Mouse (Mus musculus): ENCODE results near the gene Matn1. TPM values are rescaled to one million over a fixed set of nuclear protein-coding genes. Genes with fewer than 3 reads are reported as not detected.

The Matn1 gene
- polyA plus RNA-seq, 1 experiment from 2014 or later, result 0.05 TPM

GRCm38 (mm10) chr4:130959678-130960077 lies 15.5 kb downstream of the Matn1 start:
- DNase-seq (ENCODE audit: low spot score) (no peak), ATAC-seq (ENCODE audit: low FRiP score, low TSS enrichment) (no peak)
- Histone ChIP-seq H3K36me3 (ENCODE audit: control insufficient read depth, insufficient read depth, low read length) (no peaks in the 10 kb centered on the region), H3K9ac (ENCODE audit: low read length) (no peak overlapping the region), H3K4me2 (replicated peaks; ENCODE audit: low read depth) (no peak overlapping the region), H3K27me3 (ENCODE audit: control insufficient read depth, insufficient read depth, low read length) (no peaks in the 10 kb centered on the region), H3K4me1 (replicated peaks; ENCODE audit: control insufficient read depth, insufficient read depth) (no peaks in the 10 kb centered on the region), H3K27ac (replicated peaks) (no peak overlapping the region), H3K4me3 (ENCODE audit: low read depth, low read length) (no peak overlapping the region), H3K9me3 (ENCODE audit: control insufficient read depth, low read length) (no peaks in the 10 kb centered on the region)
- WGBS, result 54% methylated on average over 6 of the region's 6 CpGs
- no peak for TF ChIP-seq CTCF (IDR thresholded peaks at IDR 0.05; ENCODE audit: low read depth)
- no peak for TF ChIP-seq EP300 (optimal IDR thresholded peaks at IDR 0.05)

GRCm38 (mm10) chr4:130960118-130960734 lies 16.0 kb downstream of the Matn1 start:
- WGBS, result 23% methylated on average over 9 of the region's 9 CpGs
- ATAC-seq (ENCODE audit: low FRiP score, low TSS enrichment), result peak; percentile 48; the same call in 1 of the 2 replicates

GRCm38 (mm10) chr4:130971278-130971677 lies 27.1 kb downstream of the Matn1 start:
- Histone ChIP-seq H3K9me3 (ENCODE audit: control insufficient read depth, low read length) (no peaks in the 10 kb centered on the region), H3K27me3 (ENCODE audit: control insufficient read depth, insufficient read depth, low read length) (no peaks in the 10 kb centered on the region), H3K27ac (replicated peaks) (no peak overlapping the region), H3K4me2 (replicated peaks; ENCODE audit: low read depth) (no peak overlapping the region), H3K9ac (ENCODE audit: low read length) (no peak overlapping the region), H3K4me1 (replicated peaks; ENCODE audit: control insufficient read depth, insufficient read depth) (no peaks in the 10 kb centered on the region), H3K4me3 (ENCODE audit: low read depth, low read length) (no peak overlapping the region), H3K36me3 (ENCODE audit: control insufficient read depth, insufficient read depth, low read length) (no peaks in the 10 kb centered on the region)
- 93% methylated on average over 1 of the region's 1 CpGs for WGBS
- TF ChIP-seq CTCF (IDR thresholded peaks at IDR 0.05; ENCODE audit: low read depth) (no peak), EP300 (optimal IDR thresholded peaks at IDR 0.05) (no peak)
- DNase-seq (ENCODE audit: low spot score), result no peak
- ATAC-seq (ENCODE audit: low FRiP score, low TSS enrichment), result no peak

More at GRCm38 (mm10) chr4:130960118-130960734, 16.0 kb downstream of the Matn1 start:
- Histone ChIP-seq H3K4me3 (ENCODE audit: low read depth, low read length) (no peak overlapping the region), H3K36me3 (ENCODE audit: control insufficient read depth, insufficient read depth, low read length) (no peaks in the 10 kb centered on the region), H3K4me1 (replicated peaks; ENCODE audit: control insufficient read depth, insufficient read depth) (no peaks in the 10 kb centered on the region), H3K4me2 (replicated peaks; ENCODE audit: low read depth) (no peak overlapping the region), H3K9ac (ENCODE audit: low read length) (no peak overlapping the region), H3K9me3 (ENCODE audit: control insufficient read depth, low read length) (no peaks in the 10 kb centered on the region), H3K27ac (replicated peaks) (no peak overlapping the region), H3K27me3 (ENCODE audit: control insufficient read depth, insufficient read depth, low read length) (no peaks in the 10 kb centered on the region)
- no peak for TF ChIP-seq EP300 (optimal IDR thresholded peaks at IDR 0.05)
- peak; percentile 97 for TF ChIP-seq CTCF (IDR thresholded peaks at IDR 0.05; ENCODE audit: low read depth)
- peak; percentile 81 for DNase-seq (ENCODE audit: low spot score)

GRCm38 (mm10) chr4:130972421-130972829 lies 28.2 kb downstream of the Matn1 start:
- H3K9ac ChIP-seq (ENCODE audit: low read length), result no peak overlapping the region
- no peak for ATAC-seq (ENCODE audit: low FRiP score, low TSS enrichment)
- 71% methylated on average over 5 of the region's 5 CpGs for WGBS

GRCm38 (mm10) chr4:130973332-130974263 lies 29.4 kb downstream of the Matn1 start:
- H3K27me3 ChIP-seq (ENCODE audit: control insufficient read depth, insufficient read depth, low read length), result no peaks in the 10 kb centered on the region
- H3K9me3 ChIP-seq (ENCODE audit: control insufficient read depth, low read length), result no peaks in the 10 kb centered on the region

More at GRCm38 (mm10) chr4:130972421-130972829, 28.2 kb downstream of the Matn1 start:
- no peaks in the 10 kb centered on the region for H3K9me3 ChIP-seq (ENCODE audit: control insufficient read depth, low read length)
- H3K4me3 ChIP-seq (ENCODE audit: low read depth, low read length), result no peak overlapping the region
- DNase-seq (ENCODE audit: low spot score), result no peak
- no peaks in the 10 kb centered on the region for H3K36me3 ChIP-seq (ENCODE audit: control insufficient read depth, insufficient read depth, low read length)
- H3K27ac ChIP-seq (replicated peaks), result no peak overlapping the region
- no peaks in the 10 kb centered on the region for H3K27me3 ChIP-seq (ENCODE audit: control insufficient read depth, insufficient read depth, low read length)
- TF ChIP-seq EP300 (optimal IDR thresholded peaks at IDR 0.05) (no peak), CTCF (IDR thresholded peaks at IDR 0.05; ENCODE audit: low read depth) (no peak)
- no peak overlapping the region for H3K4me2 ChIP-seq (replicated peaks; ENCODE audit: low read depth)
- no peaks in the 10 kb centered on the region for H3K4me1 ChIP-seq (replicated peaks; ENCODE audit: control insufficient read depth, insufficient read depth)

More at GRCm38 (mm10) chr4:130973332-130974263, 29.4 kb downstream of the Matn1 start:
- ATAC-seq (ENCODE audit: low FRiP score, low TSS enrichment) (no peak), DNase-seq (ENCODE audit: low spot score) (no peak)
- H3K36me3 ChIP-seq (ENCODE audit: control insufficient read depth, insufficient read depth, low read length), result no peaks in the 10 kb centered on the region
- no peak overlapping the region for H3K9ac ChIP-seq (ENCODE audit: low read length)
- H3K4me2 ChIP-seq (replicated peaks; ENCODE audit: low read depth), result no peak overlapping the region
- H3K27ac ChIP-seq (replicated peaks), result no peak overlapping the region
- no peak overlapping the region for H3K4me3 ChIP-seq (ENCODE audit: low read depth, low read length)
- no peak for TF ChIP-seq EP300 (optimal IDR thresholded peaks at IDR 0.05)
- no peak for TF ChIP-seq CTCF (IDR thresholded peaks at IDR 0.05; ENCODE audit: low read depth)
- H3K4me1 ChIP-seq (replicated peaks; ENCODE audit: control insufficient read depth, insufficient read depth), result no peaks in the 10 kb centered on the region
- WGBS, result 64% methylated on average over 19 of the region's 19 CpGs

All from stomach, postnatal 0 days (tissue).